Mouse (Mus musculus) gastrocnemius, adult 2 months (tissue): Measurements from ENCODE around the gene Nhej1. TPM values are rescaled to one million over a fixed set of nuclear protein-coding genes. Genes with fewer than 3 reads are reported as not detected.

Experiments
- DNase-seq: peaks from one replicate; pipeline ENCODE4 v3.0.0; 2022
- H3K27ac ChIP-seq: fragments of 200-600 bp; 2 replicates; pipeline ENCODE4 v1.8.1; 2022; ENCODE audit warnings: mild to moderate bottlenecking
- H3K4me3 ChIP-seq: fragments of 200-600 bp; 2 replicates; pipeline ENCODE4 v1.8.1; 2022; ENCODE audit warnings: mild to moderate bottlenecking, moderate library complexity
- CTCF ChIP-seq: fragments of 200-600 bp; IDR thresholded peaks from 2 replicates; pipeline ENCODE4 v1.8.1; 2022; ENCODE audit warnings: antibody characterized with exemption, mild to moderate bottlenecking, moderate library complexity
- intact Hi-C: fragments of 180-260 bp; cut with DNase I; formaldehyde crosslinking; loops from one replicate; pipeline ENCODE4 v1.15.1; 2025
- total RNA-seq, 2 experiments: library from RNA; stranded (reverse); gene quantifications; 2 replicates each; pipeline ENCODE4 v1.2.3; 2021

Nhej1 gene
- total RNA-seq, 2 experiments from 2014 or later = 4.5 to 6.6 TPM

- H3K4me3 ChIP-seq = no peak overlapping the region
- DNase-seq = no peak
- intact Hi-C loops = no loop called here
- TF ChIP-seq CTCF = no peak
- no peak overlapping the region for H3K27ac ChIP-seq
Observed at GRCm38 (mm10) chr1:74936221-74936830, 188.7 kb downstream of the Nhej1 start.

DNA sequence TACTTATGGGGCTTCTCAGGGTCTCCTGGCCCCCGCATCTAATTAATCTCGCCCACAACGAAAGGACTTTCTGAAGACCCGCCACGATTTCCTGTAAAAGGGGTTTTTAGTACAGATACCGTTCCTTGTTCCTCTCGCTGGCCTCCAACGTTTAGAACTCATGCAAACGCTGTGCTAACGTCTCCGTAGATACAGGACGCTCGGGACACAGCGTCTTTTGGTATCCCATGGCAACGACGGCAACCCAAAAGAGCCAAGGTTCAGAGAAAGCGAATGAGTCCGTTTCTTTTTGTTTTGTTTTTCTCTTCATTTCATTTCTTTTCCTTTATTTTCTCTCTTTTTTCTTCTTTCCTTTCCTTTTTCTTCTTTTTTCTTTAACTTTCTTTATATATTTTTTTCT is 189.6 kb downstream of the Nhej1 start, which contains the start of gene Cfap65:
Cfap65 (minus strand) TSS at position 198 of the 400 bp plus-strand sequence.
- intact Hi-C loops = no loop called here
- no peak for DNase-seq
- no peak for TF ChIP-seq CTCF
- no peak within 1 kb of the TSS for H3K4me3 ChIP-seq
- no peak within 1 kb of the TSS for H3K27ac ChIP-seq

GRCm38 (mm10) chr1:74927621-74928296 is 197.2 kb downstream of the Nhej1 start:
- intact Hi-C loops = no loop called here
- TF ChIP-seq CTCF = no peak
- Histone ChIP-seq H3K4me3 (no peak overlapping the region), H3K27ac (no peak overlapping the region)
- no peak for DNase-seq

DNA sequence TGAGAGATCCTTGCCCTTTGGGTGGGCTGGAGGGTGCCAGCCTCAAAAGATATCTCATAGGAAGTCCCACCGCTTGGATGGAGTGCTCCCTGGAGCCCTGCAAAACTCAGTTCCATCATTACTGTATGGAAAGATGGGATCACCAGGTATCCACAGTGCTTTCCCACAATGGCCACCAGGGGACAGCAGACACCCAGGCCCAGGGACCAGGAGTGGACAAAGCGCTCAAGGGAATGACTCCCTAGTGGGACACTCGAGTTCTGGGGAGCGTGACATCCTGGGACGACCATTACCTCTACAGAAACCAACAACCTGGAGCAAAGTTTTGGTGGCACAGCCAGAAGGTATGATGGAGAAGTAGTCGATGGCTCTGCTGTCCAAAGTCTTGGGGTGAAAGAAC is 198.3 kb downstream of the Nhej1 start:
- H3K27ac ChIP-seq = no peak overlapping the region
- peak; percentile 78 for TF ChIP-seq CTCF
- intact Hi-C loops = no loop called here
- no peak overlapping the region for H3K4me3 ChIP-seq
- no peak for DNase-seq

DNA sequence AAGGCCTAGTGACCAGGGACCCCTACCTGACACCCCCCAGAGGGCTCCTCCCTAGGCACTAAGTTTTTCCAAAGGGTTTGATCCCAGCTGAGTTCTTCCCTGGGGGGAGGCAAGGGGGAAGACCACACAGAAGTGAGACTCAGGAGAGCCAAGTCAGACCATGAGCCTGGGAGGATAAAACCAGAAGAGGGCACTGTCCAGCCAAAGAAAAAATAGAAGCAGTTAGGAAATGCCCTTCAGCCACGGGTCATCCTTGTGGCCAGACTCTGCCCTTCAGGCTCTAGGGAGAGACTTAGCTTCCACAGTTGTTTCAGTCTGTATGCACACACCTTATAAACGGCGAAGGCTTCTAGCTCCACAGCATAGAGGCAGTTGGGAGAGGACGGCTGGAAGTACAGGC is 200.5 kb downstream of the Nhej1 start:
- intact Hi-C loops = no loop called here

More for the DNA sequence above, 200.5 kb downstream of the Nhej1 start:
- TF ChIP-seq CTCF = no peak
- H3K4me3 ChIP-seq = no peak overlapping the region
- no peak overlapping the region for H3K27ac ChIP-seq
- DNase-seq = no peak

Other genes starting within 250 kb of the Nhej1 start
- not detected for gene Fev, start 239.8 kb downstream of the Nhej1 start, total RNA-seq
- gene Cryba2, start 232.1 kb downstream of the Nhej1 start, total RNA-seq = not detected
- gene Cfap65, start 189.6 kb downstream of the Nhej1 start, total RNA-seq = not detected
- under 1 TPM; 0.11 to 0.18 TPM for gene Ihh, start 173.5 kb downstream of the Nhej1 start, total RNA-seq
- gene Slc23a3, start 8.7 kb upstream of the Nhej1 start, total RNA-seq = not detected
- gene Cnppd1, start 17.5 kb upstream of the Nhej1 start, total RNA-seq = 10 to 100 TPM; 14.0 to 14.4 TPM
- gene Retreg2, start 17.6 kb upstream of the Nhej1 start, total RNA-seq = 10 to 100 TPM in 1 of 2 experiments, 1 to 10 TPM in 1; 7.7 to 11.5 TPM
- gene Zfand2b, start 43.4 kb upstream of the Nhej1 start, total RNA-seq = 10 to 100 TPM; 14.6 to 17.7 TPM
- 10 to 100 TPM; 18.9 to 20.4 TPM for gene Abcb6, start 55.2 kb upstream of the Nhej1 start, total RNA-seq
- gene Ankzf1, start 67.0 kb upstream of the Nhej1 start, total RNA-seq = 1 to 10 TPM; 5.5 to 5.9 TPM
- gene Atg9a, start 67.0 kb upstream of the Nhej1 start, total RNA-seq = 100 to 1,000 TPM; 107 to 113 TPM
- gene Glb1l, start 85.6 kb upstream of the Nhej1 start, total RNA-seq = 1 to 10 TPM; 1.0 to 1.5 TPM
- 10 to 100 TPM; 18.8 to 20.2 TPM for gene Stk16, start 85.6 kb upstream of the Nhej1 start, total RNA-seq
- gene Tuba4a, start 94.7 kb upstream of the Nhej1 start, total RNA-seq = 1,000 to 10,000 TPM; 1,043 to 1,330 TPM
- not detected for gene A630095N17Rik, start 106.9 kb upstream of the Nhej1 start, total RNA-seq
- gene Dnajb2, start 111.2 kb upstream of the Nhej1 start, total RNA-seq = 10 to 100 TPM; 83.2 to 88.9 TPM
- gene Ptprn, start 139.3 kb upstream of the Nhej1 start, total RNA-seq = not detected
- gene Resp18, start 153.2 kb upstream of the Nhej1 start, total RNA-seq = not detected
- gene Dnpep, start 192.8 kb upstream of the Nhej1 start, total RNA-seq = 10 to 100 TPM; 40.9 to 49.6 TPM
- 1,000 to 10,000 TPM; 2,035 to 2,198 TPM for gene Des, start 235.1 kb upstream of the Nhej1 start, total RNA-seq